Mouse (Mus musculus): ENCODE measurements around the gene Acsbg2. TPM values are rescaled to one million over a fixed set of nuclear protein-coding genes. Genes with fewer than 3 reads are reported as not detected.

The Acsbg2 gene
- total and polyA plus RNA-seq, 2 experiments from 2014 or later = 0.04 TPM; not detected in 1

GRCm38 (mm10) chr17:56907887-56908286, 33.6 kb upstream of the Acsbg2 start:
- H3K27me3 ChIP-seq (ENCODE audit: control insufficient read depth, insufficient read depth, low read length) = no peaks in the 10 kb centered on the region
- H3K4me3 ChIP-seq (ENCODE audit: low read depth, low read length) = no peak overlapping the region
- H3K4me1 ChIP-seq (ENCODE audit: control insufficient read depth, insufficient read depth) = peaks cover 8% of the 10 kb centered on the region; the same call in 1 of the 2 replicates
- TF ChIP-seq CTCF (IDR thresholded peaks at IDR 0.05; ENCODE audit: low read depth) = no peak
- TF ChIP-seq EP300 (IDR thresholded peaks at IDR 0.05; ENCODE audit: low read depth) = no peak
- H3K4me2 ChIP-seq (ENCODE audit: low read depth, low read length) = no peak overlapping the region
- peak overlapping the region; percentile 34; the same call in 1 of the 2 replicates for H3K27ac ChIP-seq (ENCODE audit: low read depth)
- no peak overlapping the region for H3K9ac ChIP-seq (replicated peaks; ENCODE audit: low read depth, low read length)
- WGBS = 22% methylated on average over 9 of the region's 9 CpGs
- H3K36me3 ChIP-seq (replicated peaks; ENCODE audit: control insufficient read depth, insufficient read depth, low read length) = peaks cover 22% of the 10 kb centered on the region
- ATAC-seq (ENCODE audit: insufficient read depth, low read depth) = peak; percentile 54
- H3K9me3 ChIP-seq (replicated peaks; ENCODE audit: control insufficient read depth, low read length) = no peaks in the 10 kb centered on the region
- peak; percentile 20 for DNase-seq (ENCODE audit: low spot score)

GRCm38 (mm10) chr17:56907096-56907495, 32.8 kb upstream of the Acsbg2 start:
- H3K27me3 ChIP-seq (ENCODE audit: control insufficient read depth, insufficient read depth, low read length) = no peaks in the 10 kb centered on the region
- H3K9me3 ChIP-seq (replicated peaks; ENCODE audit: control insufficient read depth, low read length) = no peaks in the 10 kb centered on the region
- ATAC-seq (ENCODE audit: insufficient read depth, low read depth) (no peak), DNase-seq (ENCODE audit: low spot score) (no peak)
- H3K4me2 ChIP-seq (ENCODE audit: low read depth, low read length) = no peak overlapping the region
- H3K27ac ChIP-seq (ENCODE audit: low read depth) = no peak overlapping the region
- TF ChIP-seq CTCF (IDR thresholded peaks at IDR 0.05; ENCODE audit: low read depth) = no peak
- TF ChIP-seq EP300 (IDR thresholded peaks at IDR 0.05; ENCODE audit: low read depth) = no peak
- 80% methylated on average over 5 of the region's 5 CpGs for WGBS
- H3K36me3 ChIP-seq (replicated peaks; ENCODE audit: control insufficient read depth, insufficient read depth, low read length) = peaks cover 30% of the 10 kb centered on the region
- peaks cover 8% of the 10 kb centered on the region; the same call in 1 of the 2 replicates for H3K4me1 ChIP-seq (ENCODE audit: control insufficient read depth, insufficient read depth)
- H3K4me3 ChIP-seq (ENCODE audit: low read depth, low read length) = no peak overlapping the region
- no peak overlapping the region for H3K9ac ChIP-seq (replicated peaks; ENCODE audit: low read depth, low read length)

GRCm38 (mm10) chr17:56906166-56906565, 31.9 kb upstream of the Acsbg2 start:
- no peak for ATAC-seq (ENCODE audit: insufficient read depth, low read depth)
- H3K4me3 ChIP-seq (ENCODE audit: low read depth, low read length) = no peak overlapping the region

GRCm38 (mm10) chr17:56902698-56903097, 28.5 kb upstream of the Acsbg2 start:
- no peaks in the 10 kb centered on the region for H3K9me3 ChIP-seq (replicated peaks; ENCODE audit: control insufficient read depth, low read length)
- H3K4me2 ChIP-seq (ENCODE audit: low read depth, low read length) = no peak overlapping the region
- no peaks in the 10 kb centered on the region for H3K27me3 ChIP-seq (ENCODE audit: control insufficient read depth, insufficient read depth, low read length)
- H3K27ac ChIP-seq (ENCODE audit: low read depth) = no peak overlapping the region
- DNase-seq (ENCODE audit: low spot score) (no peak), ATAC-seq (ENCODE audit: insufficient read depth, low read depth) (no peak)
- peaks cover 66% of the 10 kb centered on the region for H3K36me3 ChIP-seq (replicated peaks; ENCODE audit: control insufficient read depth, insufficient read depth, low read length)
- no peak for TF ChIP-seq EP300 (IDR thresholded peaks at IDR 0.05; ENCODE audit: low read depth)
- TF ChIP-seq CTCF (IDR thresholded peaks at IDR 0.05; ENCODE audit: low read depth) = no peak
- H3K4me3 ChIP-seq (ENCODE audit: low read depth, low read length) = no peak overlapping the region
- 87% methylated on average over 5 of the region's 5 CpGs for WGBS
- peaks cover 3% of the 10 kb centered on the region; the same call in 1 of the 2 replicates for H3K4me1 ChIP-seq (ENCODE audit: control insufficient read depth, insufficient read depth)
- no peak overlapping the region for H3K9ac ChIP-seq (replicated peaks; ENCODE audit: low read depth, low read length)

More at GRCm38 (mm10) chr17:56906166-56906565, 31.9 kb upstream of the Acsbg2 start:
- H3K36me3 ChIP-seq (replicated peaks; ENCODE audit: control insufficient read depth, insufficient read depth, low read length) = peaks cover 39% of the 10 kb centered on the region
- TF ChIP-seq EP300 (IDR thresholded peaks at IDR 0.05; ENCODE audit: low read depth) (no peak), CTCF (IDR thresholded peaks at IDR 0.05; ENCODE audit: low read depth) (no peak)
- no peak overlapping the region for H3K27ac ChIP-seq (ENCODE audit: low read depth)
- DNase-seq (ENCODE audit: low spot score) = no peak
- H3K4me1 ChIP-seq (ENCODE audit: control insufficient read depth, insufficient read depth) = peaks cover 8% of the 10 kb centered on the region; the same call in 1 of the 2 replicates
- no peaks in the 10 kb centered on the region for H3K9me3 ChIP-seq (replicated peaks; ENCODE audit: control insufficient read depth, low read length)
- WGBS = 88% methylated on average over 3 of the region's 3 CpGs
- H3K4me2 ChIP-seq (ENCODE audit: low read depth, low read length) = no peak overlapping the region
- H3K9ac ChIP-seq (replicated peaks; ENCODE audit: low read depth, low read length) = no peak overlapping the region
- no peaks in the 10 kb centered on the region for H3K27me3 ChIP-seq (ENCODE audit: control insufficient read depth, insufficient read depth, low read length)

GRCm38 (mm10) chr17:56897630-56898195, 23.5 kb upstream of the Acsbg2 start:
- H3K27me3 ChIP-seq (ENCODE audit: control insufficient read depth, insufficient read depth, low read length) = no peaks in the 10 kb centered on the region
- no peaks in the 10 kb centered on the region for H3K4me1 ChIP-seq (ENCODE audit: control insufficient read depth, insufficient read depth)
- H3K4me3 ChIP-seq (ENCODE audit: low read depth, low read length) = no peak overlapping the region
- ATAC-seq (ENCODE audit: insufficient read depth, low read depth) (peak; percentile 81), DNase-seq (ENCODE audit: low spot score) (peak; percentile 60)
- H3K36me3 ChIP-seq (replicated peaks; ENCODE audit: control insufficient read depth, insufficient read depth, low read length) = peaks cover 82% of the 10 kb centered on the region
- no peak for TF ChIP-seq EP300 (IDR thresholded peaks at IDR 0.05; ENCODE audit: low read depth)
- TF ChIP-seq CTCF (IDR thresholded peaks at IDR 0.05; ENCODE audit: low read depth) = peak; percentile 97
- H3K9me3 ChIP-seq (replicated peaks; ENCODE audit: control insufficient read depth, low read length) = no peaks in the 10 kb centered on the region
- H3K9ac ChIP-seq (replicated peaks; ENCODE audit: low read depth, low read length) = no peak overlapping the region
- 75% methylated on average over 7 of the region's 7 CpGs for WGBS
- H3K4me2 ChIP-seq (ENCODE audit: low read depth, low read length) = no peak overlapping the region
- H3K27ac ChIP-seq (ENCODE audit: low read depth) = no peak overlapping the region

Measured in heart, postnatal 0 days (tissue).